Mouse (Mus musculus) E14TG2a.4 (cell line): ENCODE data around the gene Rhcg.

ENCODE experiments used
- CTCF ChIP-seq: conservative IDR thresholded peaks from 2 replicates; pipeline ENCODE4 v1.5.1; 2014; ENCODE audit warnings: low read length
- NANOG ChIP-seq: IDR thresholded peaks from 2 replicates; pipeline ENCODE4 v1.6.1; 2014; ENCODE audit warnings: borderline replicate concordance, low read length, mixed read lengths
- POU5F1 ChIP-seq: IDR thresholded peaks from 2 replicates; pipeline ENCODE4 v1.6.1; 2014; ENCODE audit warnings: low read length, borderline replicate concordance

GRCm38 (mm10) chr7:79666690-79667089 is 49.2 kb upstream of the Rhcg start:
- TF ChIP-seq CTCF (no peak), POU5F1 (no peak), NANOG (no peak)
